Mouse (Mus musculus) erythroblast, embryonic 14.5 days (primary cell): ENCODE data around the gene Kmt2d.

Experiments
- GATA1 ChIP-seq: IDR thresholded peaks from 2 replicates; pipeline ENCODE4 v1.6.1; 2012; ENCODE audit warnings: low read length, inconsistent platforms, mixed read lengths
- TAL1 ChIP-seq: IDR thresholded peaks from 3 replicates; pipeline ENCODE4 v1.6.1; 2012; ENCODE audit warnings: low read length, inconsistent platforms, mixed read lengths

- TF ChIP-seq GATA1: no peak
- TF ChIP-seq TAL1: no peak
Observed at GRCm38 (mm10) chr15:98805324-98806040, 65.5 kb downstream of the Kmt2d start.
